In genomic region chr16:18785485-18785884, GRCm38 (mm10) we compare ENCODE assay signal across 31 mouse cellular contexts. TPM values are rescaled to one million over a fixed set of nuclear protein-coding genes. Genes with fewer than 3 reads are reported as not detected.
DNase-seq lines count a peak whose midpoint lies in the region; ATAC-seq and TF ChIP-seq lines count a peak whose summit lies in the region.
"Had no signal": no experiment of that assay in that cellular context is flagged by ENCODE, and none has a peak within 500 bp of the region (broad histone marks: within the 10 kb centered on the region; RNA-seq: fewer than 3 reads in every experiment).

No protein-coding gene starts in this region.

- H3K27me3 ChIP-seq in forebrain, embryonic 11.5 days (ENCODE audit: control insufficient read depth, insufficient read depth, low read length), result no peaks in the 10 kb centered on the region
- no peaks in the 10 kb centered on the region for H3K27me3 ChIP-seq in forebrain, postnatal 0 days (ENCODE audit: insufficient read depth, low read length)
- no peaks in the 10 kb centered on the region for H3K27me3 ChIP-seq in liver, embryonic 12.5 days (replicated peaks)
- H3K27me3 ChIP-seq in hindbrain, embryonic 14.5 days (ENCODE audit: control insufficient read depth, insufficient read depth, low read length), result no peaks in the 10 kb centered on the region
- H3K27me3 ChIP-seq: heart, embryonic 15.5 days; hindbrain, embryonic 13.5 days; limb, embryonic 12.5 days; megakaryocyte, embryonic 14.5 days; midbrain, embryonic 15.5 days; neural tube, embryonic 12.5 days had no signal

- DNase-seq in forebrain, embryonic 11.5 days (ENCODE audit: low spot score), result peak; percentile 8
- no peak for DNase-seq in forebrain, postnatal 0 days
- DNase-seq in ZHBTc4 (ENCODE audit: low read depth, low spot score), result peak; percentile 30
- DNase-seq in adrenal gland, postnatal 14 days, result no peak
- DNase-seq in hindbrain, embryonic 14.5 days (ENCODE audit: low spot score), result no peak
- DNase-seq in thymus, postnatal 14 days, result no peak
- DNase-seq: adrenal gland, postnatal 36 days; cerebellum, adult 11-12 months; cerebellum, postnatal 25 days; gastrocnemius, postnatal 36 days; heart, postnatal 36 days; kidney, adult 9 months; kidney, postnatal 14 days; layer of hippocampus, postnatal 36 days; lung, adult 2 months; lung, postnatal 14 days; right cerebral cortex, postnatal 14 days; thymus, adult 2 months had no signal

- H3K4me3 ChIP-seq in forebrain, embryonic 11.5 days (ENCODE audit: low read depth, low read length), result no peak overlapping the region
- H3K4me3 ChIP-seq in forebrain, postnatal 0 days (ENCODE audit: low read depth, low read length), result no peak overlapping the region
- H3K4me3 ChIP-seq in liver, embryonic 12.5 days, result no peak overlapping the region
- H3K4me3 ChIP-seq in hindbrain, embryonic 14.5 days (replicated peaks; ENCODE audit: low read length), result no peak overlapping the region
- H3K4me3 ChIP-seq: forebrain, embryonic 10.5 days; heart, embryonic 15.5 days; hindbrain, embryonic 13.5 days; layer of hippocampus, adult 2 months; limb, embryonic 12.5 days; megakaryocyte, embryonic 14.5 days; midbrain, embryonic 15.5 days; neural tube, embryonic 12.5 days had no signal

- H3K4me2 ChIP-seq in forebrain, embryonic 11.5 days (ENCODE audit: low read depth, low read length, severe bottlenecking), result no peak overlapping the region
- no peak overlapping the region for H3K4me2 ChIP-seq in forebrain, postnatal 0 days (ENCODE audit: low read depth)
- H3K4me2 ChIP-seq in liver, embryonic 12.5 days, result peak overlapping the region; percentile 38
- H3K4me2 ChIP-seq in hindbrain, embryonic 14.5 days (replicated peaks), result no peak overlapping the region
- H3K4me2 ChIP-seq: heart, embryonic 15.5 days; hindbrain, embryonic 13.5 days; limb, embryonic 12.5 days; midbrain, embryonic 15.5 days; neural tube, embryonic 12.5 days had no signal

- no peak overlapping the region for H3K27ac ChIP-seq in forebrain, embryonic 11.5 days (ENCODE audit: low read depth, low read length)
- H3K27ac ChIP-seq in forebrain, postnatal 0 days (ENCODE audit: low read depth, low read length), result no peak overlapping the region
- H3K27ac ChIP-seq in liver, embryonic 12.5 days, result peak overlapping the region; percentile 72
- H3K27ac ChIP-seq in hindbrain, embryonic 14.5 days, result no peak overlapping the region
- H3K27ac ChIP-seq: forebrain, embryonic 10.5 days; heart, embryonic 15.5 days; hindbrain, embryonic 13.5 days; layer of hippocampus, adult 2 months; limb, embryonic 12.5 days; midbrain, embryonic 15.5 days; neural tube, embryonic 12.5 days had no signal

- H3K9ac ChIP-seq in forebrain, embryonic 11.5 days (ENCODE audit: low read length), result no peak overlapping the region
- H3K9ac ChIP-seq in forebrain, postnatal 0 days, result no peak overlapping the region
- no peak overlapping the region for H3K9ac ChIP-seq in liver, embryonic 12.5 days
- no peak overlapping the region for H3K9ac ChIP-seq in hindbrain, embryonic 14.5 days
- H3K9ac ChIP-seq: heart, embryonic 15.5 days; hindbrain, embryonic 13.5 days; limb, embryonic 12.5 days; midbrain, embryonic 15.5 days; neural tube, embryonic 12.5 days had no signal

- H3K36me3 ChIP-seq in forebrain, embryonic 11.5 days (ENCODE audit: control insufficient read depth, insufficient read depth, low read length), result peaks cover 9% of the 10 kb centered on the region; the same call in 1 of the 2 replicates
- no peaks in the 10 kb centered on the region for H3K36me3 ChIP-seq in forebrain, postnatal 0 days (ENCODE audit: insufficient read depth)
- peaks cover 96% of the 10 kb centered on the region for H3K36me3 ChIP-seq in liver, embryonic 12.5 days
- no peaks in the 10 kb centered on the region for H3K36me3 ChIP-seq in hindbrain, embryonic 14.5 days (replicated peaks; ENCODE audit: control insufficient read depth, insufficient read depth)
- H3K36me3 ChIP-seq: midbrain, embryonic 15.5 days had no signal

- H3K4me1 ChIP-seq in forebrain, embryonic 11.5 days (replicated peaks; ENCODE audit: control insufficient read depth, insufficient read depth, low read length), result no peaks in the 10 kb centered on the region
- no peaks in the 10 kb centered on the region for H3K4me1 ChIP-seq in forebrain, postnatal 0 days (ENCODE audit: insufficient read depth)
- H3K4me1 ChIP-seq in liver, embryonic 12.5 days, result peaks cover 30% of the 10 kb centered on the region
- H3K4me1 ChIP-seq in hindbrain, embryonic 14.5 days (replicated peaks; ENCODE audit: control insufficient read depth, insufficient read depth, low read length), result no peaks in the 10 kb centered on the region
- H3K4me1 ChIP-seq: forebrain, embryonic 10.5 days; heart, embryonic 15.5 days; hindbrain, embryonic 13.5 days; limb, embryonic 12.5 days; midbrain, embryonic 15.5 days; neural tube, embryonic 12.5 days had no signal

- TF ChIP-seq CTCF in forebrain, postnatal 0 days (IDR thresholded peaks at IDR 0.05; ENCODE audit: low read depth), result no peak

- H3K9me3 ChIP-seq in forebrain, embryonic 11.5 days (ENCODE audit: control insufficient read depth, low read length), result no peaks in the 10 kb centered on the region
- no peaks in the 10 kb centered on the region for H3K9me3 ChIP-seq in forebrain, postnatal 0 days (ENCODE audit: low read length)
- H3K9me3 ChIP-seq in liver, embryonic 12.5 days (replicated peaks), result no peaks in the 10 kb centered on the region
- H3K9me3 ChIP-seq in hindbrain, embryonic 14.5 days (ENCODE audit: control insufficient read depth, low read length), result no peaks in the 10 kb centered on the region
- H3K9me3 ChIP-seq: forebrain, embryonic 10.5 days; heart, embryonic 15.5 days; hindbrain, embryonic 13.5 days; limb, embryonic 12.5 days; megakaryocyte, embryonic 14.5 days; midbrain, embryonic 15.5 days; neural tube, embryonic 12.5 days had no signal

- 79% methylated on average over 1 of the region's 1 CpGs for WGBS in forebrain, embryonic 11.5 days
- WGBS in forebrain, postnatal 0 days, result 86% methylated on average over 1 of the region's 1 CpGs
- WGBS in liver, embryonic 12.5 days (ENCODE audit: insufficient replicate concordance), result 19% methylated on average over 1 of the region's 1 CpGs
- WGBS in hindbrain, embryonic 14.5 days, result 72% methylated on average over 1 of the region's 1 CpGs

- ATAC-seq in forebrain, embryonic 11.5 days (replicated peaks; ENCODE audit: low FRiP score), result no peak
- ATAC-seq in forebrain, postnatal 0 days, result no peak
- peak; percentile 92 for ATAC-seq in liver, embryonic 12.5 days
- ATAC-seq in megakaryocyte progenitor cell, adult 5-6 weeks (replicated peaks; ENCODE audit: poor library complexity), result peak; percentile 77
- ATAC-seq in hindbrain, embryonic 14.5 days (ENCODE audit: low FRiP score), result no peak
- ATAC-seq: inflammation-experienced regulatory T-cells, adult 6 months; midbrain, embryonic 15.5 days had no signal

RNA-seq across cellular contexts. Expression of gene Cldn5, which starts 8.8 kb away (rescaled TPM):
- polyA plus RNA-seq in forebrain, embryonic 11.5 days (2014; fragmentation: Nextera tagmentation; extraction: Ambion mirVana), result 21.1 and 25.8 TPM in 2 replicates
- total RNA-seq in forebrain, postnatal 0 days (2014; rRNA removed), result 153 and 182 TPM in 2 replicates
- polyA plus RNA-seq in forebrain, postnatal 0 days (2015; fragmentation: Nextera tagmentation; extraction: Ambion mirVana), result 126 and 137 TPM in 2 replicates
- 10.7 and 11.8 TPM in 2 replicates for polyA plus RNA-seq in liver, embryonic 12.5 days (2016; fragmentation: Nextera tagmentation; extraction: Ambion mirVana)
- total RNA-seq in megakaryocyte progenitor cell, adult 5-6 weeks (2015), result not detected in 2 replicates
- total RNA-seq in megakaryocyte progenitor cell, adult 5-6 weeks (2017), result not detected in 2 replicates
- 44.5 and 61.0 TPM in 2 replicates for total RNA-seq in adrenal gland, postnatal 14 days (2021)
- polyA plus RNA-seq in hindbrain, embryonic 14.5 days (2014; fragmentation: Nextera tagmentation; extraction: Ambion mirVana), result 115 and 122 TPM in 2 replicates
- polyA plus RNA-seq: inflammation-experienced regulatory T-cells, adult 6 months had no signal

RNA-seq across cellular contexts. Expression of gene Ufd1, which starts 26.1 kb away (rescaled TPM):
- 87.5 and 102 TPM in 2 replicates for polyA plus RNA-seq in forebrain, embryonic 11.5 days (2014; fragmentation: Nextera tagmentation; extraction: Ambion mirVana)
- 70.3 and 73.9 TPM in 2 replicates for total RNA-seq in forebrain, postnatal 0 days (2014; rRNA removed)
- polyA plus RNA-seq in forebrain, postnatal 0 days (2015; fragmentation: Nextera tagmentation; extraction: Ambion mirVana), result 124 and 134 TPM in 2 replicates
- 53.8 and 57.5 TPM in 2 replicates for polyA plus RNA-seq in liver, embryonic 12.5 days (2016; fragmentation: Nextera tagmentation; extraction: Ambion mirVana)
- total RNA-seq in megakaryocyte progenitor cell, adult 5-6 weeks (2015), result 54.3 and 60.0 TPM in 2 replicates
- 72.6 and 83.2 TPM in 2 replicates for total RNA-seq in megakaryocyte progenitor cell, adult 5-6 weeks (2017)
- 90.5 and 95.1 TPM in 2 replicates for total RNA-seq in adrenal gland, postnatal 14 days (2021)
- polyA plus RNA-seq in hindbrain, embryonic 14.5 days (2014; fragmentation: Nextera tagmentation; extraction: Ambion mirVana), result 68.2 and 90.8 TPM in 2 replicates

RNA-seq across cellular contexts. Expression of gene Cdc45, which starts 26.3 kb away (rescaled TPM):
- polyA plus RNA-seq in forebrain, embryonic 11.5 days (2014; fragmentation: Nextera tagmentation; extraction: Ambion mirVana), result 75.8 and 82.0 TPM in 2 replicates
- total RNA-seq in forebrain, postnatal 0 days (2014; rRNA removed), result 7.0 and 11.7 TPM in 2 replicates
- 5.5 and 6.4 TPM in 2 replicates for polyA plus RNA-seq in forebrain, postnatal 0 days (2015; fragmentation: Nextera tagmentation; extraction: Ambion mirVana)
- polyA plus RNA-seq in liver, embryonic 12.5 days (2016; fragmentation: Nextera tagmentation; extraction: Ambion mirVana), result 54.2 and 55.9 TPM in 2 replicates
- total RNA-seq in megakaryocyte progenitor cell, adult 5-6 weeks (2015), result 85.4 and 93.9 TPM in 2 replicates
- 110 and 121 TPM in 2 replicates for total RNA-seq in megakaryocyte progenitor cell, adult 5-6 weeks (2017)
- total RNA-seq in adrenal gland, postnatal 14 days (2021), result 13.1 and 14.6 TPM in 2 replicates
- 6.5 and 9.8 TPM in 2 replicates for polyA plus RNA-seq in hindbrain, embryonic 14.5 days (2014; fragmentation: Nextera tagmentation; extraction: Ambion mirVana)

RNA-seq across cellular contexts. Expression of gene 2510002D24Rik, which starts 50.9 kb away (rescaled TPM):
- polyA plus RNA-seq in forebrain, embryonic 11.5 days (2014; fragmentation: Nextera tagmentation; extraction: Ambion mirVana), result 23.9 and 28.2 TPM in 2 replicates
- total RNA-seq in forebrain, postnatal 0 days (2014; rRNA removed), result 21.2 and 25.6 TPM in 2 replicates
- 16.9 and 44.1 TPM in 2 replicates for polyA plus RNA-seq in forebrain, postnatal 0 days (2015; fragmentation: Nextera tagmentation; extraction: Ambion mirVana)
- polyA plus RNA-seq in liver, embryonic 12.5 days (2016; fragmentation: Nextera tagmentation; extraction: Ambion mirVana), result 32.3 and 32.8 TPM in 2 replicates
- total RNA-seq in megakaryocyte progenitor cell, adult 5-6 weeks (2015), result 23.1 and 27.0 TPM in 2 replicates
- 23.2 and 36.1 TPM in 2 replicates for total RNA-seq in megakaryocyte progenitor cell, adult 5-6 weeks (2017)
- total RNA-seq in adrenal gland, postnatal 14 days (2021), result 15.4 and 19.3 TPM in 2 replicates
- 24.7 and 31.7 TPM in 2 replicates for polyA plus RNA-seq in hindbrain, embryonic 14.5 days (2014; fragmentation: Nextera tagmentation; extraction: Ambion mirVana)

RNA-seq across cellular contexts. Expression of gene Gm28539, which starts 50.9 kb away (rescaled TPM):
- polyA plus RNA-seq in forebrain, embryonic 11.5 days (2014; fragmentation: Nextera tagmentation; extraction: Ambion mirVana), result not detected in 2 replicates
- total RNA-seq in forebrain, postnatal 0 days (2014; rRNA removed), result not detected in 2 replicates
- polyA plus RNA-seq in forebrain, postnatal 0 days (2015; fragmentation: Nextera tagmentation; extraction: Ambion mirVana), result not detected in 2 replicates
- not detected in 2 replicates for polyA plus RNA-seq in liver, embryonic 12.5 days (2016; fragmentation: Nextera tagmentation; extraction: Ambion mirVana)
- not detected in 2 replicates for total RNA-seq in megakaryocyte progenitor cell, adult 5-6 weeks (2015)
- not detected in 2 replicates for total RNA-seq in megakaryocyte progenitor cell, adult 5-6 weeks (2017)
- 1.8 and 5.6 TPM in 2 replicates for total RNA-seq in adrenal gland, postnatal 14 days (2021)
- polyA plus RNA-seq in hindbrain, embryonic 14.5 days (2014; fragmentation: Nextera tagmentation; extraction: Ambion mirVana), result not detected in 2 replicates
- polyA plus RNA-seq: embryonic facial prominence, embryonic 14.5 days; forebrain, embryonic 10.5 days; heart, embryonic 15.5 days; hindbrain, embryonic 13.5 days; inflammation-experienced regulatory T-cells, adult 6 months; limb, embryonic 12.5 days; neural tube, embryonic 12.5 days; stomach, embryonic 16.5 days; thymus, adult 2 months had no signal

Comparison
In these comparisons a context has a peak if more than half of its experiments do, and no peak if none do; other contexts are left out.
1. DNase-seq: peak in forebrain, embryonic 11.5 days (single experiment) and ZHBTc4 (single experiment); none in forebrain, postnatal 0 days (single experiment), adrenal gland, postnatal 14 days (single experiment), hindbrain, embryonic 14.5 days (single experiment) and thymus, postnatal 14 days (single experiment).
2. ATAC-seq: peak in liver, embryonic 12.5 days (single experiment) and megakaryocyte progenitor cell, adult 5-6 weeks (single experiment); none in forebrain, embryonic 11.5 days (single experiment), forebrain, postnatal 0 days (single experiment) and hindbrain, embryonic 14.5 days (single experiment).